Mouse (Mus musculus) heart, embryonic 14.5 days (tissue): Measurements from ENCODE around the gene Eci1. TPM values are rescaled to one million over a fixed set of nuclear protein-coding genes. Genes with fewer than 3 reads are reported as not detected.

Experiments
- ATAC-seq: fragments of 200-750 bp; cut with Nextera tagmentation; 2 replicates; pipeline ENCODE4 v1.8.0; 2017; ENCODE audit warnings: low read depth, moderate TSS enrichment; ENCODE audit not compliant: insufficient number of reproducible peaks, insufficient read depth, low FRiP score
- H3K27ac ChIP-seq, 2 experiments: fragments of 200-500 bp in 1 of 2; fragments of 300-500 bp in 1 of 2; sonication (generic) in 1 of 2; replicated peaks in 1 of 2; 2 replicates each; pipeline ENCODE4 v1.5.1; 2012 to 2014; ENCODE audit warnings: low read depth in 2 of 2, low read length in 2 of 2, control low read depth in 1 of 2, mild to moderate bottlenecking in 1 of 2, mixed read lengths in 1 of 2; ENCODE audit not compliant: control insufficient read depth in 1 of 2, insufficient read depth in 1 of 2
- H3K27me3 ChIP-seq: fragments of 300-500 bp; sonication (generic); 2 replicates; pipeline ENCODE4 v1.6.1; 2014; ENCODE audit warnings: mild to moderate bottlenecking, low read length, control low read depth; ENCODE audit not compliant: control insufficient read depth, insufficient read depth
- H3K36me3 ChIP-seq: fragments of 300-500 bp; sonication (generic); 2 replicates; pipeline ENCODE4 v1.6.1; 2014; ENCODE audit warnings: mild to moderate bottlenecking, control low read depth, low read length, mixed read lengths; ENCODE audit not compliant: control insufficient read depth, insufficient read depth
- H3K4me1 ChIP-seq, 2 experiments: fragments of 200-500 bp in 1 of 2; fragments of 300-500 bp in 1 of 2; sonication (generic) in 1 of 2; 2 replicates each; pipeline ENCODE4 v1.6.1; 2012 to 2014; ENCODE audit warnings: low read length in 2 of 2, control low read depth in 1 of 2, mixed read lengths in 1 of 2; ENCODE audit not compliant: control insufficient read depth in 2 of 2, insufficient read depth in 2 of 2
- H3K4me2 ChIP-seq: fragments of 300-500 bp; sonication (generic); 2 replicates; pipeline ENCODE4 v1.6.1; 2014; ENCODE audit warnings: mild to moderate bottlenecking, low read length
- H3K4me3 ChIP-seq, 2 experiments: fragments of 200-500 bp in 1 of 2; fragments of 300-500 bp in 1 of 2; sonication (generic) in 1 of 2; 2 replicates each; pipeline ENCODE4 v1.5.1; 2012 to 2014; ENCODE audit warnings: low read length in 2 of 2, mild to moderate bottlenecking in 2 of 2, control low read depth in 1 of 2, low read depth in 1 of 2, moderate library complexity in 1 of 2; ENCODE audit not compliant: control insufficient read depth in 1 of 2, insufficient read depth in 1 of 2
- H3K9ac ChIP-seq: fragments of 300-500 bp; sonication (generic); 2 replicates; pipeline ENCODE4 v1.6.1; 2014; ENCODE audit warnings: mild to moderate bottlenecking, low read length
- H3K9me3 ChIP-seq: fragments of 300-500 bp; sonication (generic); 2 replicates; pipeline ENCODE4 v1.6.1; 2016; ENCODE audit warnings: low read length, control low read depth; ENCODE audit not compliant: control insufficient read depth
- WGBS: fragments of 180-500 bp; shearing (Covaris S2); extraction: QIAGEN DNeasy Blood & Tissue Kit; methylation state at CpG from one replicate; pipeline ENCODE4 v1.1.7; 2014; 5-methylcytosine and 5-hydroxymethylcytosine counted together
- polyA plus RNA-seq: library from polyadenylated mRNA; unstranded; fragments of >200 nt; fragmentation: Nextera tagmentation; extraction: Ambion mirVana; gene quantifications from 2 replicates; pipeline ENCODE4 v1.2.1, GENCODE M21; 2014

Eci1 gene
- 283 and 294 TPM in 2 replicates for polyA plus RNA-seq

GRCm38 (mm10) chr17:24426471-24427169 is at the start of gene Eci1:
Gene Eci1 (plus strand): TSS chr17:24426641.
- H3K36me3 ChIP-seq, result peaks cover 42% of the 10 kb centered on the region
- peak within 1 kb of the TSS; percentile 68 to 79 for H3K4me3 ChIP-seq
- H3K27ac ChIP-seq, result peak within 1 kb of the TSS; percentile 94 to 96
- H3K9me3 ChIP-seq, result no peaks in the 10 kb centered on the region
- peak within 1 kb of the TSS; percentile 92 for H3K9ac ChIP-seq
- ATAC-seq, result peak; percentile 95
- peaks cover 21% of the 10 kb centered on the region in 2 experiments for H3K4me1 ChIP-seq
- no peaks in the 10 kb centered on the region for H3K27me3 ChIP-seq
- WGBS, result under 1% methylated on average over 48 of the region's 48 CpGs
- peak within 1 kb of the TSS; percentile 63 for H3K4me2 ChIP-seq

- WGBS, result 67% methylated on average over 2 of the region's 2 CpGs
- H3K4me2 ChIP-seq, result no peak overlapping the region
- no peaks in the 10 kb centered on the region for H3K9me3 ChIP-seq
- ATAC-seq, result no peak
- no peak overlapping the region for H3K27ac ChIP-seq
- no peak overlapping the region for H3K9ac ChIP-seq
- H3K4me1 ChIP-seq, result peaks cover 0 to 3% of the 10 kb centered on the region in 2 experiments; a peak in 1 of 4 replicates
- peaks cover 46% of the 10 kb centered on the region for H3K36me3 ChIP-seq
- no peaks in the 10 kb centered on the region for H3K27me3 ChIP-seq
- no peak overlapping the region for H3K4me3 ChIP-seq
Observed at GRCm38 (mm10) chr17:24378496-24378895, 47.9 kb upstream of the Eci1 start.

GRCm38 (mm10) chr17:24383789-24384188 is 42.7 kb upstream of the Eci1 start:
- Histone ChIP-seq H3K9me3 (no peaks in the 10 kb centered on the region), H3K27ac (no peak overlapping the region), H3K36me3 (peaks cover 39% of the 10 kb centered on the region)

GRCm38 (mm10) chr17:24388711-24389110 is 37.7 kb upstream of the Eci1 start:
- Histone ChIP-seq H3K9me3 (no peaks in the 10 kb centered on the region), H3K4me3 (no peak overlapping the region), H3K27ac (no peak overlapping the region), H3K27me3 (no peaks in the 10 kb centered on the region), H3K4me2 (no peak overlapping the region), H3K4me1 (no peaks in the 10 kb centered on the region), H3K36me3 (peaks cover 36% of the 10 kb centered on the region), H3K9ac (no peak overlapping the region)
- no peak for ATAC-seq
- 80% methylated on average over 5 of the region's 5 CpGs for WGBS

More at GRCm38 (mm10) chr17:24383789-24384188, 42.7 kb upstream of the Eci1 start:
- no peak overlapping the region for H3K9ac ChIP-seq
- H3K4me2 ChIP-seq, result no peak overlapping the region
- no peaks in the 10 kb centered on the region for H3K4me1 ChIP-seq
- 80% methylated on average over 8 of the region's 8 CpGs for WGBS
- ATAC-seq, result no peak
- no peaks in the 10 kb centered on the region for H3K27me3 ChIP-seq
- no peak overlapping the region for H3K4me3 ChIP-seq

GRCm38 (mm10) chr17:24389865-24390264 is 36.6 kb upstream of the Eci1 start:
- no peak overlapping the region for H3K4me2 ChIP-seq
- H3K4me3 ChIP-seq, result no peak overlapping the region
- peaks cover 32% of the 10 kb centered on the region for H3K36me3 ChIP-seq
- 3% methylated on average over 2 of the region's 2 CpGs for WGBS
- ATAC-seq, result no peak
- H3K27me3 ChIP-seq, result no peaks in the 10 kb centered on the region
- H3K9me3 ChIP-seq, result no peaks in the 10 kb centered on the region
- no peak overlapping the region for H3K9ac ChIP-seq
- H3K4me1 ChIP-seq, result no peaks in the 10 kb centered on the region
- H3K27ac ChIP-seq, result no peak overlapping the region

- Histone ChIP-seq H3K36me3 (peaks cover 27% of the 10 kb centered on the region; the same call in 1 of the 2 replicates), H3K4me3 (no peak overlapping the region), H3K27me3 (no peaks in the 10 kb centered on the region), H3K4me2 (no peak overlapping the region), H3K4me1 (no peaks in the 10 kb centered on the region), H3K27ac (no peak overlapping the region), H3K9ac (no peak overlapping the region), H3K9me3 (no peaks in the 10 kb centered on the region)
- 70% methylated on average over 8 of the region's 8 CpGs for WGBS
- no peak for ATAC-seq
Observed at GRCm38 (mm10) chr17:24391149-24391548, 35.3 kb upstream of the Eci1 start.

- Histone ChIP-seq H3K36me3 (peaks cover 22% of the 10 kb centered on the region; the same call in 1 of the 2 replicates), H3K4me3 (no peak overlapping the region), H3K9ac (no peak overlapping the region), H3K27ac (no peak overlapping the region), H3K4me1 (no peaks in the 10 kb centered on the region), H3K4me2 (no peak overlapping the region), H3K9me3 (no peaks in the 10 kb centered on the region), H3K27me3 (no peaks in the 10 kb centered on the region)
- no peak for ATAC-seq
- WGBS, result 46% methylated on average over 4 of the region's 4 CpGs
Observed at GRCm38 (mm10) chr17:24393527-24393926, 32.9 kb upstream of the Eci1 start.

GRCm38 (mm10) chr17:24394456-24394855 is 32.0 kb upstream of the Eci1 start:
- no peak overlapping the region for H3K4me3 ChIP-seq
- H3K9ac ChIP-seq, result no peak overlapping the region
- no peaks in the 10 kb centered on the region for H3K27me3 ChIP-seq
- no peak overlapping the region for H3K27ac ChIP-seq
- peaks cover 27% of the 10 kb centered on the region; the same call in 1 of the 2 replicates for H3K36me3 ChIP-seq
- H3K4me1 ChIP-seq, result no peaks in the 10 kb centered on the region
- H3K4me2 ChIP-seq, result no peak overlapping the region
- no peak for ATAC-seq
- H3K9me3 ChIP-seq, result no peaks in the 10 kb centered on the region
- 89% methylated on average over 7 of the region's 7 CpGs for WGBS
